Mouse (Mus musculus) bone marrow, adult 2 months (tissue): ENCODE results near the gene Lats2.
"Not testable (repeated sequence)": the region's sequence is repeated elsewhere in the genome, so short reads cannot be mapped to it uniquely, and the experiment has no call there.

Experiments used
- CTCF ChIP-seq: fragments of 200-500 bp; IDR thresholded peaks from 2 replicates; pipeline ENCODE4 v1.5.1; 2011; ENCODE audit warnings: low read length, control low read depth; ENCODE audit not compliant: control insufficient read depth, insufficient read depth
- POLR2A ChIP-seq: fragments of 200-500 bp; IDR thresholded peaks from 2 replicates; pipeline ENCODE4 v1.6.1; 2011; ENCODE audit warnings: low read depth, mild to moderate bottlenecking, control low read depth, low read length, borderline replicate concordance; ENCODE audit not compliant: control insufficient read depth

DNA sequence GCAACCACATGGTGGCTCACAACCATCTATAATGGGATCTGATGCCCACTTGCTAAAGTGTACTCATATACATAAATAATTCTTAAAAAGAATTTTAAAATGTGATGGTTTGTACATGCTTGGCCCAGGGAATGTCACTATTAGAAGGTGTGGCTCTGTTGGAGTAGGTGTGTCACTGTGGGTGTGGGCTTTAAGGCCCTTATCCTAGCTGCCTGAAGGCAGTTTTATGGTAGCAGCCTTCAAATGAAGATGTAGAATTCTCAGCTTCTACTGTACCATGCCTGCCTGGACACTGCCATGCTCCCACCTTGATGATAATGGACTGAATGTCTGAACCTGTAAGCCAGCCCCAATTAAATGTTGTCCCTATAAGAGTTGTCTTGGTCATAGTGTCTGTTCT lies 7.2 kb downstream of the Lats2 start:
- TF ChIP-seq CTCF, POLR2A: not testable (repeated sequence)
